Mouse (Mus musculus): ENCODE measurements around the gene Hist1h2ab.

Hist1h2ab gene

DNA sequence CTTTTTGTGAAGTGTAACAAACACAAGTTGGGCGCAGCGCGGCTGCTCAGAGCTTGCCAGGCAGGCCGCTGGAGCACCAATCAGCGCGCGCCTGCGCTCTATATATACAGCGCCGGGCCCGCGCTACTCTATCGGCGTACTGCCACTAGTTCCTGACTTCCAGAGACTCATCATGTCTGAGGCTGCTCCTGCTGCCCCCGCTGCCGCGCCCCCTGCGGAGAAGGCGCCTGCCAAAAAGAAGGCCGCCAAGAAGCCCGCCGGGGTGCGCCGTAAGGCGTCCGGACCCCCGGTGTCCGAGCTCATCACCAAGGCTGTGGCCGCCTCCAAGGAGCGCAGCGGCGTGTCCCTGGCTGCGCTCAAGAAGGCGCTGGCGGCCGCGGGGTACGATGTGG, 12.3 kb upstream of the Hist1h2ab start, which contains the start of gene Hist1h1c:
Gene Hist1h1c (plus strand): TSS at position 132 of the 392 bp plus-strand sequence.
- DNase-seq = peak; percentile 69

GRCm38 (mm10) chr13:23739069-23739921, 11.6 kb upstream of the Hist1h2ab start:
- peak; percentile 83 for DNase-seq

DNA sequence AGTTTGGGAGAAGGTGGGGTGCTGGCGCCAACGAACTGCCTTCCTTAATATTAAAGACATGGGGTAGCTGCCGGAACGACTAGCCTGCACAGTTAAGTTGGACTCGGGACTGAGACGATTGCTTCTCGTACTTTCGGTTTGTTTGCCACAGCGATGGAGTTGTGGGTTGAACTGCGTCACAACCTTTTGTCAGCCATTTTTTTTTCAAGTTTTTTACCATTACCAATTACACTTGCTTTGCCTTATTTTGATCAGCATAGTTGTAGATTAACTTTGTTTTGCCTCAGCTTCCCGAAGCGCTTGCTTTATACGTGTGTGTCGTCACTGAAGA, 11.0 kb upstream of the Hist1h2ab start:
- DNase-seq = no peak

- no peak for DNase-seq
Observed at GRCm38 (mm10) chr13:23740256-23740840, 10.6 kb upstream of the Hist1h2ab start.

- no peak for DNase-seq
Observed at GRCm38 (mm10) chr13:23740910-23741309, 10.0 kb upstream of the Hist1h2ab start.

GRCm38 (mm10) chr13:23742007-23742406, 8.9 kb upstream of the Hist1h2ab start:
- DNase-seq = no peak

DNA sequence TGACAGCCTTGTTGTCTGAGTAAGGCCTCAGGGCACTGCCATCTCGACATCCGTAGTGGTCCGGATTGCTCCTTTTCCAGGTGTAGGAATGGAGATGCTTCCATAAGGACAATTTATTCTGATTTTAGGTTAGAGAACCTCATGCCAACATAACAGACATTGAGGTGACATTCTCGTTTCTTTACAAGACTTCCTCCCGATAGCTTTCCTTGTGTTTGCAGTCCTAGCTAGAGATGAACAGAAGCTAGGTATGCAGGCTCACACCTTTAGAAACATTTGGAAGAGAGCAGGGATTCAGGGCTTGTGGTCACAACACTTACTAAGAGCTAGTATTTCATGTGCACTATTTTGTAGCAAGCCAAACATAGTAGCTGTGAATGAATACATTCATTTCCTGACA, 7.7 kb upstream of the Hist1h2ab start:
- DNase-seq = no peak

GRCm38 (mm10) chr13:23743963-23744362, 7.0 kb upstream of the Hist1h2ab start:
- no peak for DNase-seq

GRCm38 (mm10) chr13:23744421-23745380, 6.2 kb upstream of the Hist1h2ab start:
- no peak for DNase-seq

GRCm38 (mm10) chr13:23745381-23746161, 5.4 kb upstream of the Hist1h2ab start, which contains the start of gene Hist1h3c:
Hist1h3c (minus strand) TSS chr13:23745602.
- peak; percentile 78 for DNase-seq

- peak; percentile 73 for DNase-seq
Observed at GRCm38 (mm10) chr13:23746201-23747080, 4.5 kb upstream of the Hist1h2ab start, which contains the start of gene Hist1h2bb. Hist1h2bb (plus strand) TSS chr13:23746734.

- DNase-seq = no peak
Observed at GRCm38 (mm10) chr13:23747081-23747891, 3.6 kb upstream of the Hist1h2ab start.

DNA sequence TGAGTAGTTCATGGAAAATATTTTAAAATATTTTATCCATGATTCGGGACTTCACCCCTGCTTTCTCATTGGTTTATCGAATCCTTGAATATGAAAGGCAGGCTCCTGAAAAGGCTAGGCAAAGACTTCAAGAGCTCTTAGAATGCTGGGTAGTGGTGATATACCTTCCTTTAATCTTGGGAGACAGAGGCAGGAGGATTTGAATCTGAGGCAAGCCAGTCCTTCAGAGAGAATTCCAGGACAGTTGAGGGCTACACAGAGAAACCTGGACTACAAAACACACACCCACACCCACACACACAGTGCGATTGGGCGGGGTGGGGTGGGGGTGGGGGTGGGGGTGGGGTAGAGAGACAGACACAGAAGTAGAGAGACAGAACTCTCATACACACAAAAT, 3.0 kb upstream of the Hist1h2ab start:
- DNase-seq = no peak

- no peak for DNase-seq
Observed at GRCm38 (mm10) chr13:23749563-23750121, 1.3 kb upstream of the Hist1h2ab start.

DNA sequence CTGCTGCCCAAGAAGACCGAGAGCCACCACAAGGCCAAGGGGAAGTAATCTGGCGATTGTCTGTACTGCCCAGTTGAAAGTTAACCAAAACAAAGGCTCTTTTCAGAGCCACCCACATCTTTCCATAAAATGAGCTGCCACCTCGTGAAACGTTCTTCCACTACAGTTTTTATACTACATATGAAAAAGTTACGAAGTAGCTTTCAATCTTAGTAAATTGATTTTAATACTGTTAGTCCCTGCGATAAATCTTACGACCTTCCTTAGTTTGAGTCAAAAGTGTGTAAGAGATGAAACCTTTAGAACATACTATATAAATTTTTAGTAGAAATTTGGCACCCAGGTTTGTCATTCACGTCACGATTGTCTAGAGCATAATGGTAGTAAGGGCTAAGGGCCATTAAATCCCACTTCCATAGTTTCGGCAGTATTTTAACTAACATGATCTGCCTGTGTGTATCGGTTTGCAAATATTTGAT, 591 bp downstream of the Hist1h2ab start:
- no peak for DNase-seq

DNA sequence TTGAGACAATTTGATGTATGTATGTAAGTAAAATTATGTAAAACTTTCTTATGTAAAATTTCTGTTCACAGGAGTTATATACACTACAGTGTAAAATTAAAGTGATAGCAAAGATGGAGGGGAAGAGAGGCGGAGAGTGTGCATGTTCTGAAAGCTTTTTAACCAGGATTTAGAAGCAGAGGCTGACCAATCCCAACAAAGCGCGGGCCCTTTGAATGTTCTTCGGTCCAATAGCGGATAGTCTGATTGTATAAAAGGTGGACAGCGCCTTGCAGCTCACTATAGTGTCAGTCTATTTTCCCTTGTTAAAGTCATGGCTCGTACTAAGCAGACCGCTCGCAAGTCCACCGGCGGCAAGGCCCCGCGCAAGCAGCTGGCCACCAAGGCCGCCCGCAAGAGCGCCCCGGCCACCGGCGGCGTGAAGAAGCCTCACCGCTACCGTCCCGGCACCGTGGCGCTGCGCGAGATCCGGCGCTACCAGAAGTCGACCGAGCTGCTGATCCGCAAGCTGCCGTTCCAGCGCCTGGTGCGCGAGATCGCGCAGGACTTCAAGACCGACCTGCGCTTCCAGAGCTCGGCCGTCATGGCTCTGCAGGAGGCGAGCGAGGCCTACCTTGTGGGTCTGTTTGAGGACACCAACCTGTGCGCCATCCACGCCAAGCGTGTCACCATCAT, 1.3 kb downstream of the Hist1h2ab start, which contains the start of gene Hist1h3b:
Gene Hist1h3b (plus strand): TSS at position 201 of the 675 bp plus-strand sequence.
- peak; percentile 63 for DNase-seq

DNA sequence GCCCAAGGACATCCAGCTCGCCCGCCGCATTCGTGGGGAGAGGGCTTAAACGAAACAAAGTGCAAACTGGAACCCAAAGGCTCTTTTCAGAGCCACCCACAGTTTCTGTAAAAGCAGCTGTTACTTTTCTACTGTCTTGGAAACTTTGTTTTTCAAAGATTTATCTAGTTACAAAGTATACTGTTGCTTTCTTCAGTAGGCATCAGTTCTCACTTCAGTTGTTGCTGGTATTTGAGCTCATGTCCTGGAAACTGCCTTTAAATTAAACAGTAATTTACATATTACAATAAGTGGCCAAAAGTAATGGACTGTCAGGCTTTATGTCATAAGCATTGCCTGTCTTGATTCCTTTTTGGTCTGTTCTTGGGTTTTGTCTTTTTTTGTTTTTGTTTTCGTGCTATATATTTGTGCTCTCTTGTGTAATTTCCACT, 1.8 kb downstream of the Hist1h2ab start:
- DNase-seq = no peak

GRCm38 (mm10) chr13:23753314-23754078, 2.6 kb downstream of the Hist1h2ab start:
- no peak for DNase-seq

All from cerebellum, adult 8-10 months (tissue).